Mouse (Mus musculus): ENCODE measurements around the gene Fancc.

- TF ChIP-seq CTCF (IDR thresholded peaks at IDR 0.05; ENCODE audit: low read depth) (no peak), EP300 (IDR thresholded peaks at IDR 0.05; ENCODE audit: low read depth) (no peak)
Measured at GRCm38 (mm10) chr13:63253147-63253546, 243.9 kb downstream of the Fancc start.
